Mouse (Mus musculus): ENCODE results near the gene Rapsn. TPM values are rescaled to one million over a fixed set of nuclear protein-coding genes. Genes with fewer than 3 reads are reported as not detected.
"Not testable (repeated sequence)": the region's sequence is repeated elsewhere in the genome, so short reads cannot be mapped to it uniquely, and the experiment has no call there.

Rapsn gene
- polyA plus RNA-seq, 1 experiment from 2014 or later: 0.91 TPM

GRCm38 (mm10) chr2:91027391-91028214 lies 7.8 kb upstream of the Rapsn start:
- H3K27ac ChIP-seq: no peak overlapping the region
- H3K4me2 ChIP-seq: no peak overlapping the region
- H3K27me3 ChIP-seq: no peaks in the 10 kb centered on the region
- ATAC-seq (ENCODE audit: borderline replicate concordance, extremely low read depth, low FRiP score, low TSS enrichment): no peak
- no peaks in the 10 kb centered on the region for H3K4me1 ChIP-seq
- H3K9me3 ChIP-seq: no peaks in the 10 kb centered on the region
- WGBS: 82% methylated on average over 9 of the region's 9 CpGs
- no peaks in the 10 kb centered on the region for H3K36me3 ChIP-seq
- H3K9ac ChIP-seq: no peak overlapping the region
- no peak overlapping the region for H3K4me3 ChIP-seq

GRCm38 (mm10) chr2:91031216-91031615 lies 4.2 kb upstream of the Rapsn start:
- no peak for ATAC-seq (ENCODE audit: borderline replicate concordance, extremely low read depth, low FRiP score, low TSS enrichment)
- H3K27ac ChIP-seq: no peak overlapping the region
- WGBS: 77% methylated on average over 4 of the region's 4 CpGs
- H3K27me3 ChIP-seq: no peaks in the 10 kb centered on the region
- no peak overlapping the region for H3K4me3 ChIP-seq
- H3K9ac ChIP-seq: no peak overlapping the region
- peaks cover 3% of the 10 kb centered on the region; the same call in 1 of the 2 replicates for H3K4me1 ChIP-seq
- no peak overlapping the region for H3K4me2 ChIP-seq
- no peaks in the 10 kb centered on the region for H3K36me3 ChIP-seq
- no peaks in the 10 kb centered on the region for H3K9me3 ChIP-seq

GRCm38 (mm10) chr2:91033000-91033399 lies 2.4 kb upstream of the Rapsn start:
- Histone ChIP-seq H3K9ac (no peak overlapping the region), H3K4me1 (peaks cover 3% of the 10 kb centered on the region; the same call in 1 of the 2 replicates), H3K9me3 (no peaks in the 10 kb centered on the region), H3K4me2 (no peak overlapping the region), H3K36me3 (no peaks in the 10 kb centered on the region), H3K4me3 (no peak overlapping the region), H3K27me3 (no peaks in the 10 kb centered on the region), H3K27ac (no peak overlapping the region)
- no peak for ATAC-seq (ENCODE audit: borderline replicate concordance, extremely low read depth, low FRiP score, low TSS enrichment)
- 16% methylated on average over 3 of the region's 3 CpGs for WGBS

DNA sequence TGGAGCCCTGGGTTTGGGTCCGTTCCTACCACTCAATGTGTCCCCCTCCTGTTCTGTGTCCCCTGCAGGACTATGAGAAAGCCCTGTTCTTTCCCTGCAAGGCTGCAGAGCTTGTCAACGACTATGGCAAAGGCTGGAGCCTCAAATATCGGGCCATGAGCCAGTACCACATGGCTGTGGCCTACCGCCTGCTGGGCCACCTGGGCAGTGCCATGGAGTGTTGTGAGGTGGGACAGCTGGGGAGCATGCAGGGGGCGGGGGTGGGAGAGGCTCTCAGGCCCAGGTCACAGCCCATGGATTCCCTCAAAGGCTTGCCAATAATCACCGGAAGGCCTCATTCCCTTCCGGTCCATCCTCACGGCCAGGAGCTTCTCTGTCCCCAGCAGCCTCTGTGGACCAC lies 6.4 kb downstream of the Rapsn start:
- Histone ChIP-seq H3K27me3 (no peaks in the 10 kb centered on the region), H3K4me1 (peaks cover 3% of the 10 kb centered on the region; the same call in 1 of the 2 replicates), H3K9me3 (no peaks in the 10 kb centered on the region), H3K9ac (no peak overlapping the region), H3K4me2 (no peak overlapping the region), H3K27ac (no peak overlapping the region), H3K36me3 (no peaks in the 10 kb centered on the region), H3K4me3 (no peak overlapping the region)
- no peak for ATAC-seq (ENCODE audit: borderline replicate concordance, extremely low read depth, low FRiP score, low TSS enrichment)
- 66% methylated on average over 8 of the region's 8 CpGs for WGBS

- Histone ChIP-seq H3K4me3 (no peak overlapping the region), H3K9me3 (no peaks in the 10 kb centered on the region), H3K4me1 (peaks cover 3% of the 10 kb centered on the region; the same call in 1 of the 2 replicates), H3K36me3 (no peaks in the 10 kb centered on the region), H3K9ac (no peak overlapping the region), H3K4me2 (no peak overlapping the region), H3K27me3 (no peaks in the 10 kb centered on the region), H3K27ac (no peak overlapping the region)
- 68% methylated on average over 21 of the region's 21 CpGs for WGBS
- peak; percentile 39 for ATAC-seq (ENCODE audit: borderline replicate concordance, extremely low read depth, low FRiP score, low TSS enrichment)
These were observed 7.4 kb downstream of the Rapsn start for GRCm38 (mm10) chr2:91042651-91043398.

DNA sequence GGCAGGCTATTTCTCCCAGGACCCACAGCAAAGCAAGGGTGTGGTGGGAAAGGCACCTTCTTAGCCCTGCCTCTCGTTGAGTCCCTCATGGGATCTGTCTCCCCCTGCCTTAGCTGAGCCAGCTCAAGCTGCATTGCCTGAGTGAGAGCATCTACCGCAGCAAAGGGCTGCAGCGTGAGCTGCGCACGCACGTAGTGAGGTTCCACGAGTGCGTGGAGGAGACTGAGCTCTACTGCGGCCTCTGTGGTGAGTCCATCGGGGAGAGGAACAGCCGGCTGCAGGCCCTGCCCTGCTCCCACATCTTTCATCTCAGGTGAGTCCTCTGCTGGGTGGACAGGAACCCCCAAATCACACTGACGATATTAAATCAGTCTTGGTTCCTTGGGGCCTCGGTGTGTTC lies 9.3 kb downstream of the Rapsn start:
- Histone ChIP-seq H3K27me3 (no peaks in the 10 kb centered on the region), H3K9me3 (no peaks in the 10 kb centered on the region), H3K27ac (no peak overlapping the region), H3K9ac (no peak overlapping the region), H3K4me3 (no peak overlapping the region), H3K4me2 (no peak overlapping the region), H3K36me3 (no peaks in the 10 kb centered on the region), H3K4me1 (peaks cover 3% of the 10 kb centered on the region; the same call in 1 of the 2 replicates)
- 72% methylated on average over 13 of the region's 13 CpGs for WGBS
- no peak for ATAC-seq (ENCODE audit: borderline replicate concordance, extremely low read depth, low FRiP score, low TSS enrichment)

- not testable (repeated sequence) for H3K9ac ChIP-seq; H3K4me2 ChIP-seq; H3K9me3 ChIP-seq; H3K36me3 ChIP-seq; ATAC-seq (ENCODE audit: borderline replicate concordance, extremely low read depth, low FRiP score, low TSS enrichment); H3K4me3 ChIP-seq; H3K4me1 ChIP-seq; H3K27me3 ChIP-seq; H3K27ac ChIP-seq
- WGBS: 93% methylated on average over 1 of the region's 1 CpGs
These were observed 10.4 kb downstream of the Rapsn start for GRCm38 (mm10) chr2:91045805-91046204.

- Histone ChIP-seq H3K4me2 (no peak overlapping the region), H3K9me3 (no peaks in the 10 kb centered on the region), H3K36me3 (no peaks in the 10 kb centered on the region), H3K4me1 (peaks cover 3% of the 10 kb centered on the region; the same call in 1 of the 2 replicates), H3K27ac (no peak overlapping the region), H3K4me3 (no peak overlapping the region), H3K9ac (no peak overlapping the region), H3K27me3 (no peaks in the 10 kb centered on the region)
- WGBS: 78% methylated on average over 9 of the region's 9 CpGs
- ATAC-seq (ENCODE audit: borderline replicate concordance, extremely low read depth, low FRiP score, low TSS enrichment): no peak
These were observed 11.9 kb downstream of the Rapsn start for GRCm38 (mm10) chr2:91047359-91047758.

DNA sequence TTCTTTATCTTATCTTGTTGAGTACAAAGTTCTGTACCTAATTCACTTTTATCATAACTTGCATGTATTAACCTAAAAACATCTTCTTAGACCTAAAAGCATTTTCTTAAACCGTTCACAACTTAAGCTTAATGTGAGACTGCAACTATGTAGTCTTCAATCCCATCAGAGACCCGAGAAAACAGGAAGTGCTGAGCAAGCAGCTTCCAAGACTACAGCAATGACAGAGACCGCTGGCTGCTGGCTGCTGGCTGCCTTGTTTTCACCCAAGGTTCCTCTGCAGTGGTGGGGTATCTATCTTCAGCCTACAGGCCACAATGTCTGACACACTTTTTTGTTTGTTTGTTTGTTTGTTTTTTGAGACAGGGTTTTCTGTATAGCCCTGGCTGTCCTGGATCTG lies 16.5 kb downstream of the Rapsn start:
- 70% methylated on average over 3 of the region's 3 CpGs for WGBS
- H3K4me2 ChIP-seq: no peak overlapping the region
- H3K9ac ChIP-seq: no peak overlapping the region
- no peaks in the 10 kb centered on the region for H3K27me3 ChIP-seq
- H3K36me3 ChIP-seq: peaks cover 18% of the 10 kb centered on the region
- no peak for ATAC-seq (ENCODE audit: borderline replicate concordance, extremely low read depth, low FRiP score, low TSS enrichment)
- no peak overlapping the region for H3K4me3 ChIP-seq
- H3K9me3 ChIP-seq: no peaks in the 10 kb centered on the region
- peaks cover 10% of the 10 kb centered on the region for H3K4me1 ChIP-seq
- H3K27ac ChIP-seq: no peak overlapping the region

GRCm38 (mm10) chr2:91052752-91053151 lies 17.3 kb downstream of the Rapsn start:
- whole genome bisulfite sequencing: 43% methylated on average over 2 of the region's 2 CpGs
- H3K4me3 ChIP-seq: no peak overlapping the region

DNA sequence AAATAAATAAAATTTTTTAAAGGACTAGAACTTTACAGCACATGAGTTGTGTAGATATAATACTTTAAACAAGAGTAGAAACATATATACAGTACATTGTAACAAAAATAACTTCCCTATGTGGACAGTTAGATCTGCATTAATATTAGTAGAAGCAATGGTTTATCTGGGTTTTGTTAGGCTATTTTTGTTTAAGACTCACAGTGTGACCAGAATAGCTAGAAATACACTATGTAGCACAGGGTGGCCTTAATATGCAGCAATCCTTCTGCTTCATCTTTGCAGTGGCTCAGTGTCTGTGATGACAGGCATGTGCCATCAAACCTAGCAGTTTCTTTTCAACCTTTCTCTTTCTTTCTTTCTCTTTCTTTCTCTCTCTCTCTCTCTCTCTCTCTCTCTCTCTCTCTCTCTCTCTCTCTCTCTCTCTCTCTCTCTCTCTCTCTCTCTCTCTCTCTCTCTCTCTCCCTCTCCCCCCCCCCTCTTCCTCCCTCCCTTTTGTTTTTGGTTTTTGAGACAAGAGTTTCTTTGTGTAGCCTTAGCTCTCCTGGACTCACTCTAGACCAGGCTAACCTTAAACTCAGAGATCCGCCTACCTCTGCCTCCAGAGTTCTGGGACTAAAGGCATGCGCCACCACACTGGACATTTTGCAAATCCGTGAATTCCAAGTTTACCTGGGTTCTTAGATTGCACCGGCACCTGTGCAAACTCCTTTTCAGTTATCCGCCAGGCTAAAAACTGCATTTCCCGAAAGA lies 17.9 kb downstream of the Rapsn start:
- Histone ChIP-seq H3K27ac (peak overlapping the region; percentile 85; the same call in 1 of the 2 replicates), H3K4me1 (peaks cover 10% of the 10 kb centered on the region), H3K9ac (peak overlapping the region; percentile 84), H3K4me2 (peak overlapping the region; percentile 90), H3K9me3 (no peaks in the 10 kb centered on the region), H3K36me3 (peaks cover 32% of the 10 kb centered on the region), H3K27me3 (no peaks in the 10 kb centered on the region), H3K4me3 (peak overlapping the region; percentile 90)
- 0% methylated on average over 6 of the region's 6 CpGs for WGBS
- ATAC-seq (ENCODE audit: borderline replicate concordance, extremely low read depth, low FRiP score, low TSS enrichment): peak; percentile 61; the same call in 1 of the 2 replicates

More at GRCm38 (mm10) chr2:91052752-91053151, 17.3 kb downstream of the Rapsn start:
- Histone ChIP-seq H3K36me3 (peaks cover 26% of the 10 kb centered on the region), H3K9me3 (no peaks in the 10 kb centered on the region), H3K9ac (no peak overlapping the region), H3K27me3 (no peaks in the 10 kb centered on the region), H3K4me1 (peaks cover 10% of the 10 kb centered on the region), H3K4me2 (peak overlapping the region; percentile 90; the same call in 1 of the 2 replicates), H3K27ac (no peak overlapping the region)
- ATAC-seq (ENCODE audit: borderline replicate concordance, extremely low read depth, low FRiP score, low TSS enrichment): no peak
